Mouse (Mus musculus): ENCODE results near the gene Rgs6. TPM values are rescaled to one million over a fixed set of nuclear protein-coding genes. Genes with fewer than 3 reads are reported as not detected.

Gene Rgs6
- polyA plus RNA-seq, 1 experiment from 2014 or later = 0.92 TPM

DNA sequence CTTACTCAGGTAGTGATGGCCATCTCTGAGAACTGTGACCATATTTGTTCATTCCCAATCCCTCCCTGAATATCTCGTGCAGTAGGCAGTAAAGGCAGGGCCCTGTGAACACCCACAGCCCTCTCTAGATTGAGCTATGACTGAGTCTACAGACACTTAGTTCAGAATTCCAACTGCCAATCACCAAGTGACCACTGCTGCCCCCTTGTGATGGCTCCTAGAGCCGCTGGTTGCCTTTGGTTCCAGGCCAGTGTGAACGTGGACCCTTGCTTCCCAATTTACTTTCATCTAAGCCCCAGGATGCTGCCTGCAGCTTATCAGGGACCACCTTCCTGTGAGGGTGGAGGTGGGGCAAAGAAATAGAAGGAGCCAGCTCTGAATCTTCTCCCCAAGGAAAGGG, 438.9 kb downstream of the Rgs6 start:
- no peak for ATAC-seq (ENCODE audit: low FRiP score, low TSS enrichment)
- Histone ChIP-seq H3K9ac (ENCODE audit: low read depth, low read length) (no peak overlapping the region), H3K27me3 (ENCODE audit: control insufficient read depth, insufficient read depth, low read length) (no peaks in the 10 kb centered on the region), H3K36me3 (ENCODE audit: control insufficient read depth, insufficient read depth, low read length) (no peaks in the 10 kb centered on the region), H3K27ac (ENCODE audit: low read depth, low read length) (no peak overlapping the region), H3K4me1 (ENCODE audit: control insufficient read depth, insufficient read depth, low read length) (no peaks in the 10 kb centered on the region), H3K4me2 (replicated peaks; ENCODE audit: low read depth, low read length) (no peak overlapping the region), H3K4me3 (ENCODE audit: low read length) (no peak overlapping the region), H3K9me3 (ENCODE audit: control insufficient read depth, low read length) (no peaks in the 10 kb centered on the region)
- WGBS = 55% methylated on average over 3 of the region's 3 CpGs

DNA sequence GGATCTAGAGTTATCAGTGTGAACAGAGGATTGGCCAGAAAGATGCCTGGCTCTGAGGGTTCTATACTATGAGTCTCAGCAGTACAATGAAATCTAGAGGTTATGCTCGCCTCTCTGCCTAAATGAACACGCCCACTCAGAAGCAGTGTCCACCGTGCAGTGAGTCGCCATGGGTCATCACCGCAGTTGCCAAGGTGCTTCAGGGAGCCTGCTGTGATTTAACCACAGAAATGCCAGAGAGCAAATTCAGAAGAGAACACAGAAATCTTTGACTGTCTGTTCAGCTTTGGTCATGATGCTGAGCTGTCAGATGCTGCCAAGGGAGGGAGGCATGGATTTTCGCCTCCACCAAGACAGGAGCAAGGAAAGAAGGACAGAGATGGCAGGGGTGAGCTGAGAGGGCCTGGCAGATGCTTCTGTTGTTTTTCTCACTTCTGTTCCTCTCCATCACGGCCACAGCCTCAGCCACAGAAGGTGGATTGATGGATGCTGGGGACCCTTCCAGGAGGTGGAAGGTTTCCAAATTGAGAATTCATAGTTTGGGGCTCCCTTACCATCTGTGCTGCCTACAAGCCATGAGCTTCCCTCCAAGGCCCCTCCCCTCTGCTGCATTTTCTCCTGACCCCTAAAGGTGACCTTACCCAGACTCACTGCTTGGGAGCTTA, 445.2 kb downstream of the Rgs6 start:
- WGBS = 37% methylated on average over 7 of the region's 7 CpGs
- no peaks in the 10 kb centered on the region for H3K36me3 ChIP-seq (ENCODE audit: control insufficient read depth, insufficient read depth, low read length)

DNA sequence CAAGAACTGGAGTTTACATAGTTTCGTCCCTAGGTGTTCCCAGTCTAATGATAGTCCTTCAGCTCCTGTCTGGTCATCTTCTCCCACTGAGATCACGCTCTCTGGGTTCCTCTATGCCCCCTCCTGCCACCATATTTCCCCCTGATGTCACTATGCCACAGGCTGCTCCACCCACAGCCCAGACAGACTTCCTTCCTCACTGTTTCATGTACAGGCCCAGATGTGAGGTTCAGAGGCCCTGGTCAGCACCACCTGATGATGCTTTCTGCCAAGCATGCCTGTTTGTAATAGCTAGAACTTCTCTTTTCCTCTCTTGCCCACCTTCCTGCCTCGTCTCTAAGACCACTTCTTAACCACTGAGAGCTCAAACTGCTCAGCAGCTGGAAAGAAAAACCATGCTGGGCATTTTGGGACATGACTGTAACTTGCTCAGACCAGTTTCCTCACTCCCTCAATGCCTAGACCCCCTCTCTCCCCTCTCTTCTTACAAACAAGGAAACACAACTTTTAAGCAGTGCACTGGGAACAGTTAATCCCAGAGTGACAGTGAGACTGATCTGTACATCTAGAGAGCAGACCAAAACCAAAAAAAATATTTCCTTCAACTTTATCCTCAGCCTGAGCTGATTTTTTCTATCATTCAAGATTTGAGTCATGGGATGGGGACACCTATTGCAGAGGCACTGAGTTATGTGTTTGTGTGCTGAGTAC, 446.9 kb downstream of the Rgs6 start:
- Histone ChIP-seq H3K4me2 (replicated peaks; ENCODE audit: low read depth, low read length) (no peak overlapping the region), H3K27ac (ENCODE audit: low read depth, low read length) (no peak overlapping the region), H3K4me1 (ENCODE audit: control insufficient read depth, insufficient read depth, low read length) (no peaks in the 10 kb centered on the region), H3K9ac (ENCODE audit: low read depth, low read length) (no peak overlapping the region), H3K27me3 (ENCODE audit: control insufficient read depth, insufficient read depth, low read length) (no peaks in the 10 kb centered on the region), H3K36me3 (ENCODE audit: control insufficient read depth, insufficient read depth, low read length) (no peaks in the 10 kb centered on the region), H3K4me3 (ENCODE audit: low read length) (no peak overlapping the region), H3K9me3 (ENCODE audit: control insufficient read depth, low read length) (no peaks in the 10 kb centered on the region)
- WGBS = 76% methylated on average over 3 of the region's 3 CpGs
- no peak for ATAC-seq (ENCODE audit: low FRiP score, low TSS enrichment)

More for the DNA sequence above, 445.2 kb downstream of the Rgs6 start:
- Histone ChIP-seq H3K4me2 (replicated peaks; ENCODE audit: low read depth, low read length) (no peak overlapping the region), H3K9ac (ENCODE audit: low read depth, low read length) (no peak overlapping the region), H3K4me3 (ENCODE audit: low read length) (no peak overlapping the region), H3K4me1 (ENCODE audit: control insufficient read depth, insufficient read depth, low read length) (no peaks in the 10 kb centered on the region), H3K27me3 (ENCODE audit: control insufficient read depth, insufficient read depth, low read length) (no peaks in the 10 kb centered on the region), H3K9me3 (ENCODE audit: control insufficient read depth, low read length) (no peaks in the 10 kb centered on the region), H3K27ac (ENCODE audit: low read depth, low read length) (no peak overlapping the region)
- ATAC-seq (ENCODE audit: low FRiP score, low TSS enrichment) = no peak

- no peak overlapping the region for H3K4me3 ChIP-seq (ENCODE audit: low read length)
- no peaks in the 10 kb centered on the region for H3K9me3 ChIP-seq (ENCODE audit: control insufficient read depth, low read length)
- no peak overlapping the region; the same call in 1 of the 2 replicates for H3K27ac ChIP-seq (ENCODE audit: low read depth, low read length)
- 52% methylated on average over 25 of the region's 25 CpGs for WGBS
- no peaks in the 10 kb centered on the region for H3K4me1 ChIP-seq (ENCODE audit: control insufficient read depth, insufficient read depth, low read length)
- no peak for ATAC-seq (ENCODE audit: low FRiP score, low TSS enrichment)
- 0 out of 2 replicates have a peak overlapping the region, but pooled peaks have one; percentile 2 for H3K4me2 ChIP-seq (replicated peaks; ENCODE audit: low read depth, low read length)
- no peak overlapping the region for H3K9ac ChIP-seq (ENCODE audit: low read depth, low read length)
- no peaks in the 10 kb centered on the region for H3K27me3 ChIP-seq (ENCODE audit: control insufficient read depth, insufficient read depth, low read length)
- no peaks in the 10 kb centered on the region for H3K36me3 ChIP-seq (ENCODE audit: control insufficient read depth, insufficient read depth, low read length)
Observed at GRCm38 (mm10) chr12:83037798-83038560, 449.9 kb downstream of the Rgs6 start.

DNA sequence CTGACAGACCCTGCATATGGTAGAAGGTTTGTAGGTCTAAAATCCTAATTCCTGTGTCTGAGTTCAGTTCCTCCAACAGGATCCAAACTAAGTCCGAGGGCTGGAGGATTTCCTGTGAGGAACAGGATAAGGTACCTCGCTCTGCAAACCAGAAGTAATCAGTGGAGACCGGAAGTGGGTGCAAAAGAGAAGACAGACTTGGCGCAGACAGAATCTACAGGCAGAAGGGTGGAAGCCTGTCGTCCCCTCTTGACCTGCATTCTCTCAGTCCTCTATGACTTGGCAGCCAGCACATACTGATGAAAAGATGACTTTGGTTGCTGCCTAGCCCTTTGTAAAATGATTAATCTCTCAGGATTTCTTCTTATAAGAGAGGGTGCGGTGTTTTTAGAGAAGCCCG, 450.7 kb downstream of the Rgs6 start:
- 75% methylated on average over 7 of the region's 7 CpGs for WGBS
- no peak overlapping the region for H3K4me2 ChIP-seq (replicated peaks; ENCODE audit: low read depth, low read length)

DNA sequence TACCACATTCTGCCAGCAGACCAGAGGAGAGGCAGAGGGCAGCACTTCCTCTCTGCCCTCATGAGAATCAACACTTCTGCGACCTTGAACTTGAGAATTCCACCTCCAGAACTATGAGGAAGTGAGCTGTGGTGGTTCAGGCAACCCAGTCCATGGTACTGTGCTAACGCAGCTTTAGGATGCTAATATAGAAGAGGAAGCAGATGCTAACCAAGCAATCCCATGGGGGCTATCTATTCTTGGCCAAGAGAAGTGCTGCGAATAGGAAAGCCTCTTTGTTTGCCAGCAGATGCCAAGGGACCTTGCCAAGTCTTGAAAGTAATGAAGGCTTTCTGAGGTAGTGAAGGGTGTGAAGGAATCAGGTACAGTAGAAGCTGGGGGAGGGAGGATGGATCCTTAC, 451.8 kb downstream of the Rgs6 start:
- Histone ChIP-seq H3K4me2 (replicated peaks; ENCODE audit: low read depth, low read length) (no peak overlapping the region), H3K4me1 (ENCODE audit: control insufficient read depth, insufficient read depth, low read length) (0 out of 2 replicates have a peak, but pooled peaks cover 7% of the 10 kb centered on the region), H3K27me3 (ENCODE audit: control insufficient read depth, insufficient read depth, low read length) (no peaks in the 10 kb centered on the region), H3K9me3 (ENCODE audit: control insufficient read depth, low read length) (no peaks in the 10 kb centered on the region), H3K9ac (ENCODE audit: low read depth, low read length) (no peak overlapping the region), H3K4me3 (ENCODE audit: low read length) (no peak overlapping the region), H3K36me3 (ENCODE audit: control insufficient read depth, insufficient read depth, low read length) (no peaks in the 10 kb centered on the region), H3K27ac (ENCODE audit: low read depth, low read length) (no peak overlapping the region)
- WGBS = 78% methylated on average over 3 of the region's 3 CpGs
- no peak for ATAC-seq (ENCODE audit: low FRiP score, low TSS enrichment)

More for the DNA sequence above, 450.7 kb downstream of the Rgs6 start:
- Histone ChIP-seq H3K9me3 (ENCODE audit: control insufficient read depth, low read length) (no peaks in the 10 kb centered on the region), H3K27me3 (ENCODE audit: control insufficient read depth, insufficient read depth, low read length) (no peaks in the 10 kb centered on the region), H3K4me1 (ENCODE audit: control insufficient read depth, insufficient read depth, low read length) (no peaks in the 10 kb centered on the region), H3K27ac (ENCODE audit: low read depth, low read length) (no peak overlapping the region; the same call in 1 of the 2 replicates), H3K4me3 (ENCODE audit: low read length) (no peak overlapping the region), H3K9ac (ENCODE audit: low read depth, low read length) (no peak overlapping the region), H3K36me3 (ENCODE audit: control insufficient read depth, insufficient read depth, low read length) (no peaks in the 10 kb centered on the region)
- ATAC-seq (ENCODE audit: low FRiP score, low TSS enrichment) = no peak

GRCm38 (mm10) chr12:83043980-83044620, 456.0 kb downstream of the Rgs6 start:
- H3K27me3 ChIP-seq (ENCODE audit: control insufficient read depth, insufficient read depth, low read length) = no peaks in the 10 kb centered on the region
- H3K27ac ChIP-seq (ENCODE audit: low read depth, low read length) = no peak overlapping the region
- H3K4me1 ChIP-seq (ENCODE audit: control insufficient read depth, insufficient read depth, low read length) = 0 out of 2 replicates have a peak, but pooled peaks cover 10% of the 10 kb centered on the region
- no peaks in the 10 kb centered on the region for H3K9me3 ChIP-seq (ENCODE audit: control insufficient read depth, low read length)
- no peaks in the 10 kb centered on the region for H3K36me3 ChIP-seq (ENCODE audit: control insufficient read depth, insufficient read depth, low read length)
- WGBS = 78% methylated on average over 6 of the region's 6 CpGs
- no peak overlapping the region for H3K4me2 ChIP-seq (replicated peaks; ENCODE audit: low read depth, low read length)
- H3K9ac ChIP-seq (ENCODE audit: low read depth, low read length) = no peak overlapping the region
- no peak overlapping the region for H3K4me3 ChIP-seq (ENCODE audit: low read length)
- ATAC-seq (ENCODE audit: low FRiP score, low TSS enrichment) = no peak

- Histone ChIP-seq H3K27ac (ENCODE audit: low read depth, low read length) (no peak overlapping the region), H3K27me3 (ENCODE audit: control insufficient read depth, insufficient read depth, low read length) (no peaks in the 10 kb centered on the region)
Observed at GRCm38 (mm10) chr12:83044621-83044990, 456.5 kb downstream of the Rgs6 start.

More at GRCm38 (mm10) chr12:83044621-83044990, 456.5 kb downstream of the Rgs6 start:
- no peaks in the 10 kb centered on the region for H3K9me3 ChIP-seq (ENCODE audit: control insufficient read depth, low read length)
- no peak overlapping the region for H3K9ac ChIP-seq (ENCODE audit: low read depth, low read length)
- 18% methylated on average over 4 of the region's 4 CpGs for WGBS
- no peak for ATAC-seq (ENCODE audit: low FRiP score, low TSS enrichment)
- H3K36me3 ChIP-seq (ENCODE audit: control insufficient read depth, insufficient read depth, low read length) = no peaks in the 10 kb centered on the region
- no peak overlapping the region for H3K4me3 ChIP-seq (ENCODE audit: low read length)
- no peak overlapping the region for H3K4me2 ChIP-seq (replicated peaks; ENCODE audit: low read depth, low read length)
- 0 out of 2 replicates have a peak, but pooled peaks cover 10% of the 10 kb centered on the region for H3K4me1 ChIP-seq (ENCODE audit: control insufficient read depth, insufficient read depth, low read length)

Measured in kidney, embryonic 14.5 days (tissue).